Mouse (Mus musculus) liver, adult 2 months (tissue): ENCODE measurements around the gene Kif6.

Experiments used
- CTCF ChIP-seq: fragments of 200-500 bp; IDR thresholded peaks from 2 replicates; pipeline ENCODE4 v1.5.1; 2011; ENCODE audit warnings: low read depth, low read length, control low read depth
- POLR2A ChIP-seq: fragments of 200-500 bp; IDR thresholded peaks from 2 replicates; pipeline ENCODE4 v1.6.1; 2011; ENCODE audit warnings: low read length, control low read depth; ENCODE audit not compliant: insufficient read depth; ENCODE audit errors: extremely low read depth

DNA sequence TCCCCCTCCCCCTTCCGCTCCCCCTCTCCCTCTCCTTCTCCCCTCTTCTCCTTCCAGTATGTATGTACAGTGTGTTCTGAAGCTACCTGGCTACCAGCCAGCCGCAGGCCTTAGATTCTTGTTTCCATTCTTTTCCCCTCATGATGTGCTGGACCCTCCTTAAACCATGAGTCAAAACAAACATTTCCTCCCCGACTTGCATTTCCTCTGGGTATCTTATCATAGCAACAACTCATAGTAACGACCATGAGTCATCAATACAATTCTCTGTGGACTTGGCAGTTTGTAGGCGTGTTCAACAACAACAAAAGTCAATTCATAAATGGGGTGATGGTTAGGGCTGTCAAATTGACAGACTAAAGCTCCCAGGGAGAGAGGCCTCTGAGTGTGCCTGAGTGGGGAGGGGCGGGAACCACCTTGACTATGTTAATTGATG lies 136.0 kb downstream of the Kif6 start:
- TF ChIP-seq CTCF: no peak
- TF ChIP-seq POLR2A: no peak
